Mouse (Mus musculus) forelimb bud, embryonic 11.5 days (tissue): ENCODE results near the gene Dnase1l3.

Experiments used
- DNase-seq: peaks from one replicate; pipeline ENCODE4 v3.0.0-alpha.2; 2012; ENCODE audit warnings: low read depth, low spot score

Dnase1l3 gene

DNA sequence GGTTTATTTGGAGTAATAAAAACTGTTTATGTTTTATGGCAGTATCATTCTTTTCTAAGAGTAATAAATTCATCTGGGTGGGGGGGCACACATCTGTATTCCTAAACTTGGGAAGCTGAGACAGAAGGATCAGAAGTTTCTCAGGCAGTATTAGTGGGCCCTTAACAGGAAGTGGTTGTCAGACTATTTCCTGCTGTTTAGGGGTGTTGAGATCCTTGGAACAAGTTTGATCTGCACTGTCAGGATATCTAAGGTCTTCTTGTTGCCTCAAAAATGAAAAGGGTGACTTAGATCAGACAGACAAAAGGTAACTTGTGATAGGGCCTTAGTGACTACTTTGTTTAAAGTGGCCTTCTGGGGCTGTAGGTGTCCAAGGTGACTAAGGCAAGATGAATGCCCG lies 16.2 kb downstream of the Dnase1l3 start:
- no peak for DNase-seq

DNA sequence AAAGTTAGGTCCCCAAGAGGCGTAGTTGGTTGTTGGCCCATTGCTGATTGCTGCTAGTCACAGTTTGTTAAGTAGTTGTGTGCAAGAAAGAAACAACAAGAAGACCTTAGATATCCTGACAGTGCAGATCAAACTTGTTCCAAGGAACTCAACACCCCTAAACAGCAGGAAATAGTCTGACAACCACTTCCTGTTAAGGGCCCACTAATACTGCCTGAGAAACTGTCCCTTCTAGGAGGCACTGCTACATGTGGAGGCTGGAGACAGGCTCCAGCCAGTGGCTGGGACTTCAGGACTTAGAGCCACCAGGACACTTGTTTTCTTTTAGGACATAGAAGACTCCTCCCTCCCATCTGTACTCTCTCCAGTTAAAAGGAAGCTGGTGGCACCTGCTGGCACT lies 16.9 kb downstream of the Dnase1l3 start:
- DNase-seq = no peak

- no peak for DNase-seq
These were observed 19.2 kb downstream of the Dnase1l3 start for GRCm38 (mm10) chr14:7975177-7975576.

DNA sequence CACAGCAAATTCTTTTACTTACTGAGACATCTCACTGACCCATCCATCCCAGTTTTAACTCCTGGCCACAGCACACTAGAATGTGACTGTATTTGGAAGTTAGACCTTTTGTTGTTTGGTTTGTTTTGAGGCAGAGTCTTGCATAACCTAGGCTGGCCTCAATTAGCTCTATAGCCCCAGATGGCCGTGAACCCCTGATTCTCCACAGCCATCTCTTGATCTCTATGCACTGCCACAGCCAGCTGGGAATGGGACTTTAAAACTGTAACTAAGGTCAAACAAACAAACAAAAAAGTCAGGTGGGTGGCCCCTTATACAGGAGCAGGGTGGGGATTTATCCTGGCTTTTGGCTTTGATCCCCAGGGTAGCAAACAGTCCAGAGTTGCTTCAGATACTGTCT lies 19.7 kb downstream of the Dnase1l3 start:
- no peak for DNase-seq

DNA sequence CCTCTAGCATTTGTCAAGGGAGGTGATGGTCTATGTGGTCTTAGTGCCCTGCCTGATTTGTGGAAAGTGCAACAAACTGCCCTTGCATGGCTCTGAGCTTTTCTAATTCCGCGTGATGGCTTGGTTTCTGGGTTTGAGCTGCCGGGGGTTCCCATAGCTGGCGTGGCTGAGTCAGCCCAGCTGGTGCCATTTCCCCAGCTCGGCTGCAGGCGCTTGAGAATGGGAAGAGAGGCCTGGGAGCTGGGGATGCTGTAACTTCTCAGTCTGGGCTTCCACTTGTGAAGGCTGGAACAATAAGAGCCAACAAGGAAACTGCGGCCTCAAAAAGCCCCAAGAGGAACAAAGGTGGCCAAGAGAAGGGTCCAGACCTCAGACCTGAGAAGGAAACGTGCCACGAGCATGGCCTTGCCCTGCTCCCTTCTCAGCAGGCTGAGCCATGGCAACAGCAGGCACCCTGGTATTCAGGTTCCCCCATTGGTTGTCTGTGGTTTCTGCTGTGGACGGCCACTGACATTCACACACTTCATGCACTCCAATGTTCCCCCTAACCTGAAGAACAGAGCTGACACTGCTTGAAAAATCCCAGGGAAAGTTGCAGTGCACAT lies 22.4 kb downstream of the Dnase1l3 start:
- no peak for DNase-seq

DNA sequence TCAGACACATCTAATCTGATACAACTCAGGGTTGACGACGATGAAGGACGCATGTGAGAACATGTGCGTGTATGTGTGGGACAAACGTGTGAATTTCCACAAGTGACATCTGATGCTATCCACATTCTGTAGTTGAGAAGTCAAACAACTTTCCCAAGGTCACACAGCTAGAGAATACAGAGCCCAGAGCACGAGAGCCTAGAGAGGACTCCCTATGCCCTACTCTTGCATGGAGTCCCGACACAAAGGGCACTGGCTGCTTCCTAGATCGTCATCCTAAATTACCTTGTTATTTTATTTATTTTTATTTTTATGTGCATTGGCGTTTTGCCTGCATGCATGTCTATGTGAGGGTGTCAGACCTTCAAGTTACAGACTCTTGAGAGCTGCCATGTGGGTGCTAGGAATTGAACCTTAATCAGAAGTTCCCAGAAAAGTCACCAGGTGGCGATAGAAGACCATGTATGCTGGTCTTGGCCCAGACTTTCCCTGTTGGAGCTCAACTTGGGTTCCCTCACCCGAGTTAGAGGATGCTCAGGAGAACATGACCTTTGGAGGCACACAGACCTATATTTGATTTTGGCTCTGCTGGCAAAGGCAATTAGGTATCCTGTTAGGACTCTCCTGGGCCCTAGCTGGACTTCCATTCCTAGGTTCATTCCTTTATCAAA lies 30.0 kb downstream of the Dnase1l3 start:
- peak; percentile 83 for DNase-seq

DNA sequence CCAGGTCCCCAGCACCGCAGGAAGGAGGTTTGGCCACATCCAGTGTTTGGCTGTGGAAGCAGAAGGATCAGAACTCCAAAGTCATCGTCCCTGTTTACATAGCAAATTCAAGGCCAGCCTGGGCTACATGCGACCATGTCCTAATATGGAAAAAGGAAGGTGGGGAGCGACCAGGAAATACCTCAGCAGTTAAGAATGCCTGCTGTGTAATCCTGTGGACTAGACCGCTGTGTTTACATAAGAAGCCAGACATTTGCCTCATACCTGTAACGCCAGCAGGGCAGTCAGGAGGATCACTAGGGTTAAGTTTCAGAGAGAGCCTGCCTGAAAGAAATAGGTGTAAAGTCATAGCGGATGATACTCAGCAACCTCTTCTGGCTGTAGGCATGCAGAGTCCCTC lies 31.2 kb downstream of the Dnase1l3 start:
- DNase-seq = no peak

GRCm38 (mm10) chr14:7962626-7963025 lies 31.7 kb downstream of the Dnase1l3 start:
- DNase-seq = no peak

DNA sequence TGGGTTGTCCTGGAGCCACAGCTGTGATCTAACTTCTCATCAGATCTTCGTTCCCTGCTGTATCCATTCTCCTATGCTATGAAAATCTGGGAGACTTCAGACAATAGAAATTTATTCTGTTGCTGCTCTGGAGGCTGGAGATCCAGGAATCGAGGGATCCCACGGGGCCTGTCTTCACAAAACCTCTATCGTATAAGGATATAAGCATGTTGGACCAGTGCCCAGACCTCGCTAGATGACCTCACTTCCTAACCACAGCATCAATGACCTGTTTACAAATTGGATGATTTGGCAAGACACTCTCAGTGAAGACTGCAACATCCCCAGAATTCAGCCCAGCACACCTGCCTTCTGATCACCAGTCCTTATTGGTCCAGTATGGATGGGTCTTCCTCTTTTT lies 32.7 kb downstream of the Dnase1l3 start:
- no peak for DNase-seq

DNA sequence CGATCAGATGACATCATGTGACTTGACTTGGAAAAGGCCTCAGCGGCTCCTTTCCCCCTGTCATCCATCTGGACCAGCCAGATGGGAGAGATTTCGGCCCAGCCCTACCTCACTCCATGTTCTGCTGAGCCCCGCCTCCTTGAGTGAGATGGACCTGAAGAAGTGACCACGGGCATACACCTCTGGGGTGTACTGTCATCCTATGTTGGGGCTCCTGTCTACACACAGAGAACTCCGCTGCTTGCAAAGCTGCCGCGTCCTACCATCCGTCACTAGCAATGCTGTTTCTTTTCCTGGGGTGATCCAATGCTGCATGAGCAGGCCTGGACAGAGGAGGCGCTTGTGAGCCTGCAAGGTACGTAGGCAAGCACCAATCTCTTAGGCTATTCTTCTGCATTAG lies 33.8 kb downstream of the Dnase1l3 start:
- DNase-seq = no peak

DNA sequence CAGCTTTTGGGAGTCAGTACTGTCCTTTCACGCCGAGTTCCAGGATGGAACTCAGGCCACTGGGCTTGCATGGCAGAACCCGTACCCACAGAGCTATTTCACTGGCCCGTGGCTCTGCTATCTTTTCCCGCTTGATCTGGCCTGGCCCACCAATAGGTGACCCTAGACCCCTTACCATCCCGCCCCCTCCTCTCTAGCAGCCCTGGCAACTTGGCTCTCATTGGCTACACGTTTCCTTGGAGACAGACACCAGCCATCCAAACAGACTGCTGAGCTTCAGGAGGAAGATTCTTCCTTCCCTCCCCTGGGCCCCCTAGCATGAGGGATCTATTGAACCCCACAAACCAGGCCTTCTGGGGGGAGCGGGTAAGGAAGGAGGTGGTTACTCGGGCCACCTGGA lies 37.3 kb downstream of the Dnase1l3 start, which contains the start of gene Gm45521:
TSS of gene Gm45521 (plus strand) at position 240 of the 400 bp plus-strand sequence.
- no peak for DNase-seq

DNA sequence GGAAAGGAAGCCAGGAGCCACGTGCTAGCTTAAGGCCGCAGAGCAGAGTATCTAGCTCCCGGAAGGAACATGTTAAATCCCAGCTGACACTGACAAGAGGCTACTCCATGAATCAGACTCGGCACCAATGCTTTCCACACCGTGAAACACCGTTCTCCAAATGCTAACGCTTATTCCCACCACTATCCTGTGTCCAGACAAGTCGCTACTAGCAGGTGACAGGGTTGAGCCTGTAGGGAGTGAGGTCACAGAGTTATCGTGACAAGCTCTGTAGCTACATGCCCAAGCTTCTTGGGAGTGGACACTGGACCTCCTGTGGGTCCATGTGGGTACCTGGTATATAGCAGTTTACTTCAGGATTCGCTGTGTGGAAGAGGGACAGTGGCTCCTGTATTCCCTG lies 37.9 kb downstream of the Dnase1l3 start:
- DNase-seq = no peak

DNA sequence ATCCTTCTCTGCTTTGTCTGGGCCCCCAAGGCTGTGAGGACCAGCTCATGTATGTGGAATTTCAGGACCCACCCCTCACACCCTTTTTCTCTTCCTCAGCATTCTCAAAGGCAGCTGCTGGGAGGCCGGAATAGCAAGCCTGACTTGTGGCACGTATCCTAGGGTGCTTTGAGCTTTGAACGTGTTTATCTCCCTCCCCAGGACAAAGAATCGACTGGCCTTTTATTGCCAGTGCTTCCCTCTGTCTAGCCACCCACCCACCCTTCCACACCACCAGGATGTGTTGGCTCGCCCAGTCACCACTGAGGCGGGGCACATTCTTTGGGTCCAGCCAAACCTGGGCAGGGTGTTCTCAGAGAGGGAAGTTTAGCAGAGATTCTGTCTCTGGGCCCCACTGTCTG lies 40.3 kb downstream of the Dnase1l3 start:
- DNase-seq = no peak

DNA sequence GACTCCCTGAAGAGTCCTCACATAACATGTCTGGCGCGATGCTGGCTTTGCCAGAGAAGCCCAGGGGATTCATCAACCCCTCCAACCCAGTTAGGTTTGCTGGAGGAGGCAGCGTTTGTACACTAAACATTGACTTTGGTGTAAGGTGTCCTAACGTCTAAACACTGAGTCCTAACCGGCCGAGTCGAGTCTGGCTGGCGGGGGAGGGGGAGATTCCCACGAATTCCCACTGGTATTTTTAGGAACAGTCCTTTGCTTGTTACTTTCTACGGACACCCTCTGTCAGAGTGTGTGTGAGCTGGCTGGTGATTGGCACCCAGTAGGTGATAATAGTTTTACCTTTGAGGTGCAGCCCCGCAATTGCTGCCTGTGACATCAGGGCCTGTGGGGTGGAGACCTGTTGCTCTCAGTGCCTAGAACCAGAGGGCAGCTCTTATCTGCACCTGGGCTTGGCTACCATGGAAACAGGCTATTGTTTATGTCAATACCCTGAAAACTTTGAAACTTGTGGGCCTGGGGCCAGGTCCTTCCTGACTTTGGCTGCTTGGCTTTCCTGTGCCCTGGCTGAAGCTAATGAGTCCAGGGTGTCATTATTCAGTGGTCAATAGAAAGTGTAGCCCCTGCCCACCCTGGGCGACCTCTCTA lies 41.6 kb downstream of the Dnase1l3 start:
- peak; percentile 59 for DNase-seq

GRCm38 (mm10) chr14:7951234-7951633 lies 43.1 kb downstream of the Dnase1l3 start:
- no peak for DNase-seq

GRCm38 (mm10) chr14:7945261-7945660 lies 49.1 kb downstream of the Dnase1l3 start:
- no peak for DNase-seq

- DNase-seq = no peak
These were observed 49.9 kb downstream of the Dnase1l3 start for GRCm38 (mm10) chr14:7944349-7945039.

- no peak for DNase-seq
These were observed 50.6 kb downstream of the Dnase1l3 start for GRCm38 (mm10) chr14:7943801-7944135.

- no peak for DNase-seq
These were observed 51.1 kb downstream of the Dnase1l3 start for GRCm38 (mm10) chr14:7943101-7943800.

DNA sequence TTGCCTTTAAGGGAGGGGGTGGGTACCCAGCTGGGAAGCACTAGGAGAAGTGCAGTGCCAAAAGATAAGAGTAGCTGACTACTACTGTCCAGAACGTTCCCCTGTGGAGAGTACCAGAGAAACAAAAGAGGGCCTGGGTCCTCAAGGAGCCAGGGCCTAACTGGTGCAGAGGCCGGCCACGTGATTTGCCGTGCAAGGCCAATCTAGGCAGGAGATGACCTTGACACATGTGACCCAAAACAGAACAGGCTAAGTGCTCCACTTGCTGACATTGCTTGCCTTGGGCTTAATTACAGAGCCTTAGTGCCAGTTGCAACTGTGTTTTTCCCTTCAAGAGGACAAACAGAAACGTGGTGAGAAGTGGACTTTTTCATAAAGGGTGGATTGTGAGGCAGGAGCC lies 53.0 kb downstream of the Dnase1l3 start:
- DNase-seq = no peak

- DNase-seq = no peak
These were observed 55.3 kb downstream of the Dnase1l3 start for GRCm38 (mm10) chr14:7938809-7939784.
